Mouse (Mus musculus): ENCODE measurements around the gene Slc38a4. TPM values are rescaled to one million over a fixed set of nuclear protein-coding genes. Genes with fewer than 3 reads are reported as not detected.

Gene Slc38a4
- total RNA-seq, 2 experiments from 2014 or later: 156 to 217 TPM

DNA sequence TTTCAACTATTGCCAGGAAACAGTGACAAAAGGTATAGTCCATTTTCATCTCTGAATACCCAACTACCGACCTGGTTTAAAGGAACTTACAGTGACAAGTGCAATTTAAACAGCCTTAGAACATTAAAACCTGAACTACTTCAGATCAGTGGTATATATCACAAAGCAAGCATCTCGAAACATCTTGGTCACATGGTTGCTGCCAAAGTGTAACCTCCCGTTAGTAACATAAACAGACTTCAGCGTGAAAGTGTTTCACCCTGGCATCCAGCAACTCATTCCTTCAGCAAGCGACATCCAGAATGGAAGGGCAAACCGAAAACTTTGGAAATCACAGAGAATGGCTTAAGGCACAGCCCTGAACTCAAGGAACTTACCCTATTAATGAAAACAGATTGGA is 29.1 kb downstream of the Slc38a4 start:
- DNase-seq: no peak
- intact Hi-C loops (cut with DNase I): no loop called here

DNA sequence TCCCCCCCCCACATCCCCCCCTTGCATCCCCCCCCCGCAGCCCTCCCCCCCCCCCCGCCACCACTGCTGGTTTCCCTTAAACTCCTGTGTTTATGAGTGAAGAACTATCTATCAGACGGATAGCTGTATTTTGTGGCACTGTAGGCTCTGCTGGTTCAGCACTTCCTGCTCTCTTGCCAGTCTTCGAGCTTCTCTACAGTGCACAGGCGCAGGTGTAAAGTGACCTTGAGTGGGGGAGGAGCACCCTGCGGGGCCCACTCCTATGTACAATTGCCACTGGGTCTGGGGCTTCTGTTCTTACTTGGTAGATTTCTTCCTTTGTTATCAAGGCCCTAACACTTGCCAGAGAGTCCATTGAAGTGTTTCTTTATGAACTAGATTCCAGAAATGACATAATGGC is 33.0 kb downstream of the Slc38a4 start:
- intact Hi-C loops (cut with DNase I): no loop called here

DNA sequence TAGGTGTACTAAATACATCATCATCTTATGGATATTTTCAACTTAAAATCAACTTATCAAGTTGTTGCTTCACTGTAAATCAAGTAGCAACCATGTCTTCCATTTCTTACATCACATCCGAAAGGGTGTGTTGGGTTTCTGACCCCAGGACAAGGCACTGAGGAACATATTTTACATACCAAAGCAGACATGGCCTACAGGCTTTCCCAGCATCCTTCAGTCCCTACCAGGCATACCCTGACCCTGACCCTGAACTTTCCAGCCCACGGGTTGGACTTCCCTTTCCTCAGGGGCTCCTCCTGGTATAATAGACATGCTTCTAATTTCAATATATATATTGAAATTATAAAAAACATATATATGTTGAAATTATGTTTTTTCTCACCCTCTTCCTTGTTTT is 33.5 kb downstream of the Slc38a4 start:
- DNase-seq: no peak
- intact Hi-C loops (cut with DNase I): no loop called here

More for the DNA sequence above, 33.0 kb downstream of the Slc38a4 start:
- DNase-seq: no peak

DNA sequence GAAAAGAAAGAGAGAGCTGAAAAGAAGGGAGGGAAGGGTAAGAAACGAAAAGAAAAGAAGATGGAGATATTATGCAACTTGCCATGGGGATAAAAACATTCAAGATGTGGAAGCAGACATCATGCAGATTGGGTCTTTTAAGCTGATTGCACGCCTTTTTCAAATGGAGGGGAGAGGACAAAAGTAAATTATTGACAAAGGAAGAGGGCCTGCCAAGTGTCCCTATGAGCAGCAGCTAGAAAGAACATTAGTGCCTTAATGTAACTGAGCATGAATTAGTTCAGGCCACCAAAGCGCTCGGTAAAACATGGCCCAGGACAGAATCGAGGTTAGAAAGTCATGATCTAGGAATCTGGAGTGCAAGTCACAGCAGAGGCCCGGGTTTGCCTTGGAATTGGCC is 35.5 kb downstream of the Slc38a4 start:
- intact Hi-C loops (cut with DNase I): no loop called here
- DNase-seq: no peak

DNA sequence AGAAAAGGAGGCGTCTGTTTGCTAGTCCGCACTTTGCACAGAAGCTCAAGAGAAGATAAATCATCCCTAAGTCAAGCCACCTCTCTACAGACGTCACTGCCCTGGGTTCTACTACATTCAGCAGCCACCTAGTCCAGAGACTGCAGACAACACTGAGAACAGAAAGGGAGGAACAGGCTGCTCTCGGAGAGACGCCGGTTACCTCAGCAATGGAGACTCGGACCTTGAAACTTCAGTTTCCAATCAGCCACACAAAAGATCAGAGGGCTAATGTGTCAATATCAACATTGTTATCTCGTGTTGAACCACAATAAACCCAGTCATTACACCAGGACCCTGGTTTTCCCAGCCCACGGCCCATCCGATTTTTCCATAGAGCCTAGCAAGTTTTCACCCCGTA is 36.4 kb downstream of the Slc38a4 start:
- intact Hi-C loops (cut with DNase I): no loop called here
- DNase-seq: no peak

DNA sequence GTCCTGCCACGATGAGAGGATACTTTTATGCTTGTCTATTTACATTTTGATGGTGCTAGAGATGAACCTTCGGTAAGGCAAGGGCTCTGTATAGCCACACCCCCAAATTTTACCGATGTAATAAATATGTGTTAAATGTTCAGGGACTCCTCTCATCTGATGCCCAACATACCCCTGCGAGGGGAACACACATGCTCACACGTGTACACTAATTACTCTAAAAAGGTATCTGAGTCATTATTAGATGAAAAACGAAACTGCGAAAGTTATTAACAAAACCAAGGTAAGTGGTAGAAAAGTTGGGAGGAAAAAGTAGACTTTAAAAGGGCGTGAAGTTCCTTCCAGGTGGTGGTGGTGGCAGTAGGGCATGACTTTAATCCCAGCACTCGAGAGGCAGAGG is 38.6 kb downstream of the Slc38a4 start:
- no peak for DNase-seq
- intact Hi-C loops (cut with DNase I): no loop called here

DNA sequence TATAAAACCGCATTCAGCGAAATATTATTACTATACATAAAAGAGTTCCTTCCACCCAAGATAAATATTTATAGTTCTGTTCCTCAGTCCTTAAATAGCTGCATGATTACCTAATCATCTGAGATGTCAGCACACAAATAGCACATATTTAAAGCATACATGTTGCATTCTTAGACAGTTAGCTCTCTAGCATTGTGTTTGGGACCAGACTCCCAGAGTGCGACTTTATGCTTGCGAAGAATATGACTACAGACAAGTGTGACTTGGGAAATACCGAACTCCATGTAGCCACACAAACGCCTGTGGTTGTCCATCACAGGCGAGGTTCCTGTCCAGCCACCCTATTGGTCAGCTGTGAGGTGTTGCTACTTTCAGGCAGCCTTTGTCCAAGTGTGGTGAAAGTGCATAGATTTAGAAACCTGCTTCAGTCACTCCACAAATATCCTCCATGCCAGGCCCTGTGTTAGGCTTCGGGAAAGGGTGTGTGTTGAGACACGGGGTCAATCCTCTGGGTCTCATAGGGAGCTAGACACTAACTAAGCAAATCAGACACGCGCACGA is 40.6 kb downstream of the Slc38a4 start:
- intact Hi-C loops (cut with DNase I): no loop called here
- no peak for DNase-seq

DNA sequence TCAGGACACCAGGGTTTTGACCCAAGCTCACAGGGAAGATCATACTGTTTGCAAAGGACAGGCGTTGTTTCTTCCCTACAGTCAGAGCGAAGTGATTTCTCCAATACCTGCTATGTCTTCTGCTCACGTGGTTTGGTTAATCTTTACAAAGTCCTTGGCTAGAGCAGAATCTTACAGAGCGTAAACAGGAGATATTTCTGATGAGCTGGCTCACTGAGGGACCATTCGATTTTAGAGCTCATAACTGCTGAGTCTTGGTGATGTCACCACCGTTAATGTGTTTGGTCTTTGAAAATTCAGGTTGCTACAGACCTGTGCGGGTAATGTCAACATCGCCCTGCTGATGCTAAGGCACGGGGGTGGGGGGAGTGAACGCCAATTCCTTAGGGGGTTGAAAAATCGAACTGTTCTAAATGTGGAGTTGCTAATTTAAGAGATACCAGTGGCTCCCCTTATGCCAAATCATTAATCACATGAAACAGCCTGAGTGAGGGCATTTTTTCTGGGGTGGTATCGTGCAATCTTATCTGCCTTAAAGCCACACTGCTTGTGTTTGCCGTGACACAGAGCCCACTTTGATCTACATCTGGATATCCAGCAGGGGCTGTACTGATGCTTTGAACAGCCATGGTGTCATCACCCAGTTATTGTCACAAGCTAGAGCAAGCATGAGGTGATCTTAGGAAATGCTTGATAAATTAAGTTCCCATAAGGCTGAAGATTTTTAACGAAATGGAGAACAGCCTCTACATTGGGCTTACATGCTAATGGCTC is 44.0 kb downstream of the Slc38a4 start:
- DNase-seq: no peak
- intact Hi-C loops (cut with DNase I): no loop called here

DNA sequence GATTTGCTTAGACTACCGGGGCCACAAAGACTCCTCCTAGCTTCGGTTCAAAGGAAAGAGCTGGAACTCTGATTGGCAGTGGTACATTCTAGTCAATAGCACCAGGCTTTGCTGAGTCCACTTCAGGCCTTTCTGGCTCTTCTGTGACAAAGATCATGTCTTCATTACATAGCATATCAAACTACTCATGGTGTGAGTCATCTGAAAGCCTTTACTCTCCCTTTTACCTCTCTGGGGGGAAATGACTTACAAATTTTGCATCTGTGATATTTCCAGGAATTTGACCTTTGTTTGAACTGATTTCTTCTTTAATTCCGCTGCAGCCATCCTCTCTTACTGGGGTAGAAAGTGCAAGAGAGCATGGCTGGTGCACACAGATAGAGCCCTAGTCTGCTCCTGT is 46.5 kb downstream of the Slc38a4 start:
- intact Hi-C loops (cut with DNase I): no loop called here
- no peak for DNase-seq

DNA sequence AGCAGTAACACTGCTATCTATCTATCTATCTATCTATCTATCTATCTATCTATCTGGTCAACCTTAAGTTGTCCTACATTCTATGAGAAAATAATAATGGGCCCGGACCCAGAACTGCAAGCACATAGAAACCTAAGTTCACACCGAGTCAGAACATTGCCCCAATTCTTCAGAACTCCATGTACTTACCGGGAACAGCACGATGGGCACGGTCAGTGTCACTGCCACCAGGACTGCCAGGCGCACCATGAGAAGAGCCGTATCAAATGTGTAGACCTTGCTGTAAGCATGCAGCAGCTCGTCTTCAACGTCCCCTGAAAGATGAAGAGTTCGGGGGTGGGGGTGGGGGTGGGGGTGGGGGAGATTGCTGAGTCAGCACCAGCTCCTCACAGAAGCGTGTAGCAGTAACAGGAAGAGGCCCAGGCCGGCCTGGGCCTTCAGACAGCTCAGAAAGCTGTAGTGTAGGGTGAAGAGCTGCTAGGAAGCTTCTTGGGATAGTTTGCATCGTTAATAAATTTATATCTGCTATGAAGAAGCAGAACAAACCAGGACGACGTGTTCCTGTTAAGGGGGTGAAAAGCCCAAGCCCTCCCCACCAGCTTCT is 50.0 kb downstream of the Slc38a4 start:
- intact Hi-C loops (cut with DNase I): no loop called here
- peak in 1 of 2 experiments; percentile 10 for DNase-seq

DNA sequence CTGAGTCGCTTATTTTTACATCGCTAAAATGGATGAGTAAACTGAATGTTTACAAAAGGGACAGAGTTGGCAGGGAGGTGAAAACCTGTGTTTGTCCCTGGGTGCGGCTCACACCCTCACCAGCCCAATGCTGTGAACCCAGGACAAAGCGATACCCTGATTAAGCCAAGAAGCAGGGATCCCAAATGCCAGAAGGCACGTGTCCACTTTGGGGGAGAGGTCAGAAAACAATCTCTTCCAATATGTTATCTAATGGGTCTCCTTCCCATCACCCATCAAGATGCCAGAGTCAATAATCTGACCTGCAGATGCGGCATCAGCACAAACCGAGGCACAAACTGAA is 51.3 kb downstream of the Slc38a4 start:
- DNase-seq: no peak
- intact Hi-C loops (cut with DNase I): no loop called here

DNA sequence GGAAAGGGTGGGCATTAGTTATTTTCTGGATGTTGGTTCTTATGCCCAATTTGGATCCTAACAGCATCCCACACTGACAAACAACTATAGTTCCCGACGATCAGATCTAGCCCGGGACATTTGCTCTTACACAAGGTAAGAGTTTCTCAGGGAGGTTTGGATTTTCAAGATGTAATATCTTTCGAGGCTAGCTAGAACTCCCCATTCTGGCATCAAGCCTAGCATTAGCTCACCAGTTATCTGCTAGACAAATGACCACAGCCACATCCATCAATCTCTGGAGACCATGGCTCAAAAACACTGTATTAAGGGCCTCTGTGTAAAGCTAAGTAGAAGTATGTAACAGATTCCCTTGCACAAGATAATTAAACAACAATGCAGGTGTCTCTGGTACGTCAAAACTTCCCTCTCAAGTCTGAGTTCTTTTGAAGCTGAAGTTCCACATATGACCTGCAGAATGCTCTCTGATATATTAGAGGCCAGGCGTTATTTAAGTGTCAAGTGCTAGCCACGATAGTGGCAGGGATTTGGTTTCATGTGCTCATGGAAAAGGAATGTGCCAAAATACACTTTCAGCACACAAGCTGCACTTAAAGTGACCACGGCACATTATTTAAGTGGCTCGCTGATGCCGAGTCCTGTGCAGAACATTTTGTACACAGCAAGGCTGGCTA is 51.8 kb downstream of the Slc38a4 start:
- intact Hi-C loops (cut with DNase I): no loop called here
- peak in 1 of 2 experiments; percentile 35 for DNase-seq

DNA sequence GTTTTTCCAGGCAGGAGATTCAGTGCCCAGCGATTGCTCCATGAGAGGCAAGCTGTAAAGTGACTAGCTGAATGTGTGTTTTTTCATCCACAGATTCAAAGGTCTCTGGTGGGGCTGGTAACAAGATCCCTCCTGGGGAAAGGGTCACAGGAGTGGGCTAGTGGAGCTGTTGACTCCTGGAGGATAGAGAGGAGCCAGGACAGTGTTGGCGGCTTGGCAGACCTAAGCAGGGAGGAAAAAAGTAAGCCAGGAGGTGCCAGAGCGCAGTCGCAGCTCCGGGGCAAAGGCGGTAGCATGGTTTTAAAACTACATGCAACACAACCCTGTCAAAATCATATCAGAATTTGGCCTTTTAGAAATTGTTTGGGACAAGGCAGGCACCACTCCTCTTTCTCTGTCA is 52.6 kb downstream of the Slc38a4 start:
- intact Hi-C loops (cut with DNase I): no loop called here
- peak in 1 of 2 experiments; percentile 11 for DNase-seq

DNA sequence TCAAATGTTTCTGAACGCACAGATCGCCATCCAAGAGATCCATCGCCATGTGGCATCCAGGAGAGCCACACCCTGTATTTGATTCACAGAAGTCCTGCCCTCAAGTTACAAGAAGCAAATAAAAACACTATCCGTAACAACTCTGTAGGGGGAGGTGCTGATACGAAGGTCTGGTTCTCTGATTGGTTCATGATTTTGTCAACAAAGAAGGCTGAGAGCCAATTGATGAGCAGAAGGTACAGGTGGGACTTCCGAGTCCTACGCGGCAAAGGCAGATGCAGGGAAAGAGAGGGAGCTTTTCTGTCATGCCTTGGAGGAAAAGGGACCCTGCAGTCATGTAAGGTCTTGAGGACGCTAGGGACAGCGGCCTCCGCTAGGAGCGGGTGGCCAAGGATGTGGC is 53.0 kb downstream of the Slc38a4 start:
- intact Hi-C loops (cut with DNase I): no loop called here
- DNase-seq: no peak

DNA sequence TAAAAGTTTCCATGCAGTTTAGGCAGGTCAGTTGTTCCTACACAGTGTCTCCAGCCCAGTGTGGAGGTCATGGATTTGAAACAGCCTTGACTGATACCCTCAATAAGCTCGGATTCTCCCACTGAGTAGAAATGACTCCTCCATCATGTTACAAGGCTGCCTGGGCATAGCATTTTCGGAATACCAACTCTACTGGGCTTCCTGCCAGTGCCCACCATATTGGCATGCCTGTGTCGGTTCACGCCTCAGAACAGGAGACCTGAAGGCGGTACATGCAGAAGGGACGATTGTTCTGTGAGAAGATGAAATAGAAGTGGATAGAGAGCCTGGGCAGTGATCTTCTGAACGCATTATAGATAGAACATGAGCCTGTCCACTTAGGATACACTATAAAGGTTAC is 53.9 kb downstream of the Slc38a4 start:
- intact Hi-C loops (cut with DNase I): no loop called here

DNA sequence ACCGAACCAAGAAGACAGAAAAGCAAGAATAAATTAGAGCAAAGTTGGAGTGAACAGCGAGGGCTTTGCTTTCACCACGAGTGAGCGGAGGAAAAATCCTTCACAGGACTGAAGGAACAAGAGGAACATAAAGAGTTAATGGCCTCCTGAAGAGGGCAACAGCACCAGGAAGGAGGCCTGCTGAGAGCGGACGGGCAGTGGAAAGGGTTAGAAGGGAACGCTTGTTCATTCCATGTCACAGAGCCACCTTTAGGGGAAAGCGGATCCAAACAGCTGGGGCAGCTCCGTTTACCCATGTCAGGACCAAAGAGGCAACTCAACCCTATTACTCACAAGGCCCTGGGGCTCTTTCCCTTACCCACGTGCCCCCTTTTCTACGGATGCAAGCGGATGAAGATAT is 54.3 kb downstream of the Slc38a4 start:
- no peak for DNase-seq
- intact Hi-C loops (cut with DNase I): no loop called here

More for the DNA sequence above, 53.9 kb downstream of the Slc38a4 start:
- DNase-seq: no peak

DNA sequence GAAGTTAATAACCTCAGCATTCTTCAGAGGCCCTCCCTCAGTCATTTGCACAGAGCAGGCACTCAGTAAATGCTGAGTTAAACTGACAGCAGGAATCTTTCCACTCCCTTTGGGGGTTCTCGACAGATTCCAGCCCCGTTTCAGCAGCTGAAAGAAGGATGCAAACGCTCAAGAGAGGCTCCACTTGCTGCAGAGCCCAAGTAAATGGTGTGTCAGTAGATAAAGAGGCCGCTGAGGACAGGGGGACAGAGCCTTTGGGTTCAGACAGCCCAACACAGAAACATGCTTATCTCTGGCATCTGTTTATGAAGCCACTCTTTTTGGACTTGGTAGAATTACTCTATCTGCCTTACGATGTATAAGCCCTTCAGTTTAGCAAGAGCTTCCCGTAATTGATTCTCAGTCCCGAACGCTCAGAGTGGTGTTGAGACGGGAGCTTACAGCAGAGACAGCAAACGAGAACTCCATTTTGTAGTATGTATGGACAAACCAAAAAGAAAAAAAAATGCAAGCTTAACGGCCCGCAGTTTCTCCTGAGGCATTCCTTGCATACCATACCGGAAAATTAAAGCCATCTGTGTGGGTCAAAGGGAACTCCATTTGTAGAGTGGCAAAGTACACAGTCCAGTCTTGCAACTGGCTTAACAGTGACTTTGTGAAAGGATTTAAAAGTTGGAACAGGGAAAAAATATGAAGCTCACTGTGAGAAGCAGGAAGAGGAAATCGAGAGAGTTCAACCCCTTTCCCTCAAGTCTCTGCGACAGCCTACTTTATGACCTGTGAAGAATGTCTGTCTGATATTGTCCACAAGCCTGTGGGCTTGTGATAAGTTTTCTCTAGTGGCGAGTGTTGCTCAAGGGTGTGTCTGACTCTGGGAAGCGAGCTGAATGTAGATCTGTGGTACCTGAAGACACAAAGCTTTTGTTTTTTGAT is 55.2 kb downstream of the Slc38a4 start:
- intact Hi-C loops (cut with DNase I): no loop called here
- DNase-seq: no peak

DNA sequence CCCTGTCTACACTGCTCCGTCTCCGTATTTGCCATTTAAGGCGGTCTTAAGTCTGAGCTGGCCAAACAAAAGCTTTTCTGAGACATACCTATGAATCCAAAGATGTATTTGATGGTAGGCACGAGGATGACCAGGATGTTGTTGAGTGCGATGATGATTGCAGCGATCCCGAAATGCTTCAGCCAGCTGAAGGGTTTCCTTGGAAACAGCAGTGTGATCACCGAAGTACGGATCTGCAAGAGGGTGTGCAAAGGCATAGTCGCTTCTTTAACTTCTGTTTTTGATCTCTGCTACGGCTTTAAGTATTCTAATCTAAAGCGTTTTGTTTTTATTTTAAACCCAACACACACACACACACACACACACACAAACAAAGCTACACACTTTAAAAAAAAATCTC is 56.4 kb downstream of the Slc38a4 start:
- intact Hi-C loops (cut with DNase I): no loop called here

DNA sequence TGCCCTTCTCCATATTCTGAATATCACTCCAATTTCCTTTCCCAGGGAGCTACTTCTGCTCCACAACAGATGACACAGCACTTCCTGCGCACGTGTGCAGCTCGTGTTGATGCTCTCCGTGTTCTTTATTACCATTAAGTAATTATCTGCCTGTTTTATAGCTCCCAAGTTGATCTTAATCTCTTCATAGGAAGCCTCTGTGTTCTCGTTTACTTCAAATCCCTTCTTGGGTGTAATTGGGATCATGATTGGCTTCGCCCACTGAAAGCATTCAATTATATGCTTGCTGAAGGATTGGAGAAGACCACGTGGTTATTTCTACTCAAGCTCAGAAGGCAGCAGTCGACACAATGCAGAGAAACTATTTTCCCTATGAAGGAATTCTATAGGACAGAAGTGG is 70.1 kb downstream of the Slc38a4 start:
- intact Hi-C loops (cut with DNase I): loop anchor here (5.0 kb wide), 1 partner anchor 132 kb away; no protein-coding TSS in a partner anchor
- no peak for DNase-seq

More for the DNA sequence above, 56.4 kb downstream of the Slc38a4 start:
- DNase-seq: no peak

DNA sequence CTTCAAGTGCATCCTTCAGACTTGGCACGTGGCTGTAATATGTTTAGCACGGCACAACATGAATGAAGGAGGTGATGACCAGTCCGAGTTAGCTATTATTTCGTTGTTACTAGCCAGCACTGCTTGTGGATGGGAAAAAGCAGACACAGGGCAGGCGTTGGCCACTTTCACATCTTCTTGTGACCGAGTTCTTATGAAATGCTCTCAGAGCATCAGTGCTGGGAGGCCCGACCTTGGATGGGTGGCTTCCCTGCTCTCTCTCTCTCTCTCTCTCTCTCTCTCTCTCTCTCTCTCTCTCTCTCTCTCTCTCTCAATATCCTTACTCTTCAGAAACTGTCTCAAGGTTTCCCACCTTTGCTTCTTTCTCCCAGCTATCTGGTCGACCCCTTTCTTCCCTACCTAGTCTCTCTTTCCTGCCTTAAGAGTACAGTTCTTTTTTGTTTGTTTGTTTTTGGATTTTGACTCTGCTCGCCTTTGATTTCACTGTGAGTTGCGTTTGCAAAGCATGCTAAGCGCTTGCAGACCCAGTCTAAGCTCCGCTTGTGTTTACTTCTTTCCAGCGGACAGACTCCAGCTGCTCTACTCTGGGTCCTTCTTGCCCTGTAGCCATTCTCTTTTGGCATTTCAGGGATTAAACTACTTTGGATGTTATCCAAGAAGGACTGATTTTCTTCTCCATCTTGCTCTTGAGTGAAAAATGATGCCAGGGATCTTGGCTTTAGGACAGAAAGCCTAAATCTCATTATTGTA is 72.0 kb downstream of the Slc38a4 start:
- intact Hi-C loops (cut with DNase I): no loop called here
- DNase-seq: no peak
